Mouse (Mus musculus) retina, postnatal 1 day (tissue): ENCODE results near the gene Defb25.
"Not testable (repeated sequence)": the region's sequence is repeated elsewhere in the genome, so short reads cannot be mapped to it uniquely, and the experiment has no call there.

Experiments used
- DNase-seq: peaks from one replicate; pipeline ENCODE4 v3.0.0-alpha.2; 2012

The Defb25 gene

DNA sequence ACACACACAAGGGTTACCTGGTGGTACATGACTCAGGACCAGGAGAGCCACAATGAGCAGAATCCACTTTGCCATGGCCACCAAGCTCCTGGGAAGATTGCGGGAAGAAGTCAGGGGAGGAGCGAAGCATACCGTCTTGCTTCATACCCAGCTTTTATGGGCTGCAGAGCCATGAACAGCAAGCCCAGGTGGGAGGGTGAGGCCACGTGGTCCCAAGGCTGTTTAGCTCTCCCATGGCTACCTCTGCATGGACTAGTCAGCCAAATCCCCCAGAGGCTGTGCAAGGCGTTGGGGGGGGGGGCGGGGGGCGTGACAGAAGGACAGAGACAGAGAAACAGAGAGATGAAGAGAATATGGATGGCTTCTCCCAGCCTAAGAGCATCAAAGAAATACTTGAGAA lies at the start of gene Defb25:
TSS of gene Defb25 (minus strand) at position 101 of the 400 bp plus-strand sequence.
- no peak for DNase-seq

DNA sequence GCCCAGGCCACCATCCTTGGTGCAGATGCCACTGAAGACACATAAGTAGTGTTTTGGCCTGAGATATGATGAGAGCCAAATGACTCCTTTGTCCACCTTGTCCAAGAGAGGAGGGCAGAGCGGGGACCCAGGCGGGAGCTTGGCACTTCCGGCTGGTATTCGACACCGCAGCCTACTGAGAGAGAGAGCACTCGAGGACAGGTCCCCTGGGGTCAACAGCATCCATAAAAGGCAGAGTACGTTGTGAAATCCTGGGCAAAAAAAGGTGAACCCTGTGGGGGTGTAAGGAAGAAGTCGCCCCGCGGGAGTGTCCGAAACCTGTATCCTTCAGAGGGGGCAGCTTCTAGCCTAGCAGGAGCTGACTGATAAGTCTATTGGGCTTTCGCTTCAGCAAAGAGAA lies 49.3 kb upstream of the Defb25 start:
- DNase-seq = no peak

DNA sequence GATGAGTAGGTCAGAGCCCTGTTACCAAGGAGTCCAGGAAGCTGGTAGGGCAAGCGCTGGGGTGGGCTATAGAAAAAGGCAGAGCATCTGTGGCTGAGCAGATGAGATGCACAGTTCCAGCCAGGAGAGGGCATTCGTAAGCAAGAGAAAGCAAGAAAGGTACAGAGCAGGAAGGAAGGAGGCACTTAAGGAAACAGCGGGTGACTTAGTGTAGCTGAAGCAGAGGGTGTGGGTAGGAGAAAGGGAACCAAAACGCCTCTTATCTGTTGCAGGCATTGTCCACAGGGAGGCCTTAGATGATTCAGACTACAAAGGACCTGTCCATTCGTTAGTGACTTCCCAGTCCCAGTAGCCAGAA lies 48.8 kb upstream of the Defb25 start:
- DNase-seq = peak; percentile 54

GRCm38 (mm10) chr2:152670983-152671641 lies 48.3 kb upstream of the Defb25 start:
- no peak for DNase-seq

DNA sequence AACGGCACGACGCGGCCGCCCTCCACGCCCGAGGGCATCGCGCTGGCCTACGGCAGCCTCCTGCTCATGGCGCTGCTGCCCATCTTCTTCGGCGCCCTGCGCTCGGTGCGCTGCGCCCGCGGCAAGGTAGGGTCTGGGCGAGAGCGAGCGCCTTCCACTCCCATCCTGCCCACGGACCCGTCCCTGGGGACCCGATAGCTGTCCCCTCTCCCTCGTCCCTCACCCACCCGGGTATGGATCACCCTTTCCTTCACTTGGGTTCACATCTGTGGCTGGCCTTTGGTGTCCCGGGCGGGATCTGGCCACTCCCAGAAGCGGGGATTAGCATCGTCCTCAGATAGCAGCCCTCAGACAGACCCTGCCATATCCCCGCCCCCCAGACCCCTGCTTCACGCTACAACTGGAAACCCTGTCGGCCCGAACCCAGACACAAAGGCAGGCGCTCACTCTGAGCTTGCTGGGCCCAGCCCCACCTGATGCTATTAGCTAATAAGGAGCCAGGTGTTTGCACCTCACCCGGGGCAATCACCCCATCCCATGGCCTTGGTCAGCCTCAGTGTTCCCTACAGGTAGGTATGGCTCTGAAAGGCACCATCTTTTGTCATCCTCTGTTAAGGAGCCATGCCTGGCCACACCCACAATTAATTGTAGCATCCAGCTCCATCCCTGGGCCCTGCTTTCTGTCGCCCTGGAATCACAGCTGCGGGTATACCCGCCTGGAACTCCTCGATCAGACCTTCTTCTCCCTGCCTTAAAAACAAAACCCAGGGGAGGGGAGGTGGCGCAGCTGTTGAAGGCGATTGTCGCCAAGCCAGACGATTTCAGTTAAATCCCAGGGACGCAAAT lies 47.0 kb upstream of the Defb25 start:
- peak; percentile 66 for DNase-seq

- peak; percentile 96 for DNase-seq
These were observed 46.4 kb upstream of the Defb25 start, which contains the start of gene H13 for GRCm38 (mm10) chr2:152669256-152669638. Gene H13, plus strand, starts transcription at chr2:152669461.

DNA sequence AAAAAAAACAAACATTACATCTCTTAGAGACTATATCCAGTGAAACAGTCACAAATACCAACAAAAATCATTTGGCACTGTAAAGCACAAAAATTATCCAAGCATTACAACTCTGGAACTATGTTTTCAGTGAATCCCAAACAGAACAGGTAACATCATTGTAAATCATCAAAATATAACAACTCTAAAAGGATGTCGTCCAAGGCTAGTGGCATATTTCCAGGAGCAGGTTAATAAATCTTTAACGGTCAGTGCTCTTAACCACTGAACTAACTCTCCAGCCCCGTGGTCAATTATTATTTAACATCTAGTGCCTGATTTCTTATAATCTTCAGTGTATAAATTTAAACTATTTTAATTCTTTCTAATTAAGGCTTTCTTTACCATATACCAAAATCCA lies 43.3 kb upstream of the Defb25 start:
- not testable (repeated sequence) for DNase-seq

DNA sequence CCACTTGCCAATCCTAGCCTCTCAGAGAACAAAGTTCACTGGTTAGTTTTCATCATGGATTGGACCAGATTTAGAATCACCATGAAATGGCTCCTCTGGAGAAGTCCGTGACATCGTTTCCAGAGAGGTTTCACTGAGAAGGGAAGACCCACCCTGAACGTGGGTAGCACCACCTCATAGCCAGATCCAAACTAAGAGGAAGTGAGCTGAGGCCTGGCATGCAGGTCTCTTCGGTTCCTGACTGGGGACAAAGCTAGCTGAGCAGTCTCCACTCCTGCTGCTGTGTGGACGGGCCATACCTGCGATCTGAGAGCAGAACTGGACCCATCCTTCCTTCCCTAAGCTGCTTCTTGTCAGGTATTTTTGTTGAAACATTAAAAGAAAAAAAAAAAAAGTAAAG lies 38.3 kb upstream of the Defb25 start:
- no peak for DNase-seq

DNA sequence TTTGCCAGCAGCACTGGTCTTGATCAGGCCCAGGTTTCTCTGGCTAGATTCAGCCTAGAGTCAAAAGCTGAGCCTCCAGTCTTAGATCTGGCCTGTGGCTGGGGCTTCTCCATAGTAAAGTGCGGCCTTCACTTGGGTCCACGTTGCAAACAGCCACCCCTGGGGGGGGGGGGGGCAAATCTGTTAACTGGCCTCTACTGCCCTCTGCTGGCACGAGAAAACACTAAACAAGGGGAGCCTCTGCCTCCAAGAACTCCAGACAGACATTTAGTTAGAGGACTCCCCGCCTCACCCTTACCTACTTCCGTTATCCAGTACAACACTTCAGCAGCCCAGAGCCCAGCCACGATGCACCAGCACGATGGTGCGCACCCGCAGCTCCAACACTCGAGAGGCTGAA lies 34.5 kb upstream of the Defb25 start:
- peak; percentile 31 for DNase-seq

GRCm38 (mm10) chr2:152653874-152654715 lies 31.2 kb upstream of the Defb25 start:
- DNase-seq = peak; percentile 70

- DNase-seq = no peak
These were observed 30.2 kb upstream of the Defb25 start for GRCm38 (mm10) chr2:152652901-152653620.

GRCm38 (mm10) chr2:152639406-152640113 lies 16.7 kb upstream of the Defb25 start:
- DNase-seq = no peak

DNA sequence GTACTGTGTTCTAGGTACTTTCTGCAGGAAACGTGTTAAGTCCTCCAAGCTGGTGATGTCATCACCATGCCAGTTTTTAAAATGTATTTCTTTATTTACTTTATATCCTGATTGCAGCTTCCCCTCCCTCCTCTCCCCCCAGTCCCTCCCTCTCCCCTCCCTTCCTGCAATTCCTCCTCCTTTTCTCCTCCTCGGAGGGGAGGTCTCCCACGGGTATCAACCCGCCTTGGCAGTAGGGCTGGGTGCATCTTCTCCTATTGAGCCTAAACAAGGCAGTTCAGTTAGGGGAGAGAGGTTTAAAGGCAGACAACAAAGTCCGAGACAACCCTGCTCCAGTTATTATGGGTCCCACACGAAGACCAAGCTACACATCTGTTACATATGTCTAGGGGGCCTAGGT lies 16.0 kb upstream of the Defb25 start:
- no peak for DNase-seq

DNA sequence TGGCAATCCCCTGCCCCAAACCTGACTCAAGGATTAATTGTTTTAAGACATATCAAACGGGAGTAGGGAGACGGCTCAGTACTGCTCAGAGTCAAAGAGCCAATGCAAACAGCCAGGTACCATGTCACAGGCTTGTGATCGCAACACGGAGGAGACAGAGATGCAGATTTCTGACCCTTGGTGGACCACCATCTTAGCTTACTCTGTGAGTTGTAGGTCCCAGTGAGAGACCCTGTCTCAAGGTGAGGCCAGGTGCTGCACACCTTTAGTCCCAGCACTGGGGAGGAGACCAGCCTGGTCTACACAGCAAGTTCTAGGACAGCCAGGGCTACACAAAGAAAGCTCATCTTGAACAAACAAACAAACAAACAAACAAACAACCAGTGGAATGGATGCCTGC lies 14.5 kb upstream of the Defb25 start:
- DNase-seq = no peak

DNA sequence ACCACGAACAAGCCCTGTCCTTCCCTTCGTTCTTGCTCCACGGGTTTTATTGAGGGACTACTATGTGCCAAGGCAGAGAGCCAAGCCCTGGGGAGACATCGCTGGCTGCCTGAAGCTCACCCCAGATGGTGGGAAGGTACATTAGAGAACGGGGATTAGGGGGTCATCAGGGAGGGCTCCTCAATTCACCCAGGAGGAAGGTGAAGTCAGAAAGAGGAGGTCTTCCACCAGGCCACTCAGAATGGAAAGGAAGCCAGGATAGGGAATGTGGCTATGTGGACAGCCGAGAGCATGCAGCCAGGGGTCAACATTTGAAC lies 14.1 kb upstream of the Defb25 start:
- DNase-seq = no peak

GRCm38 (mm10) chr2:152636246-152637005 lies 13.6 kb upstream of the Defb25 start:
- DNase-seq = no peak

DNA sequence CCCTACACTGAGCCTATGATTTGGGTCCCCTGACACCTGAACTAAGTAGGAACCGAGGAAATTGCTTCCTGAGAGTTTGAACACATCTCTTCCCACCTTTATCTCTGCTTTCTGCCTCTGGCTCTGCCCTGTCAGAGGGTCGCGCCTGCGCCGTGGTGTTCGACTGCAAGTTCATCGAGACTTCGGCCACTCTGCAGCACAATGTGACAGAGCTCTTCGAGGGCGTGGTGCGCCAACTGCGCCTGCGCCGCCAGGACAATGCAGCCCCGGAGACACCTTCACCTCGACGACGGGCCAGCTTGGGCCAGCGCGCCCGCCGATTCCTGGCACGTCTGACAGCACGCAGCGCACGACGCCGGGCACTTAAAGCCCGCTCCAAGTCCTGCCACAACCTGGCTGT lies 11.5 kb upstream of the Defb25 start:
- DNase-seq = no peak

DNA sequence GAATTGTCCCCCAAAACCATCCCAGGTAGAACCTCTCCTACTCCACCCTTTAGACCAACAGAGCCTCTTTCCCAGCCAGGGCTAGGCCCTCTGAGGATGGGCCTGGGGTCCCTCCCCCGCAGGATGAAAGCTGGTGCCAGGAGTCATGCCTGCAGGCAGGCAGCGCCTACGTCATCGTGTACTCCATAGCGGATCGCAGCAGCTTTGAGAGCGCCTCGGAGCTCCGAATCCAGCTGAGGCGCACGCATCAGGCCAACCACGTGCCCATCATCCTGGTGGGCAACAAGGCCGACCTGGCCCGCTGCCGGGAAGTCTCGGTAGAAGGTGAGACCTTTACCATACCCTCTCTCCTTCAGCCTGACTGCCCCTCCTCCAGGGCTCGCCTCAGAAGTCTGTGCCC lies 10.5 kb upstream of the Defb25 start:
- peak; percentile 34 for DNase-seq

DNA sequence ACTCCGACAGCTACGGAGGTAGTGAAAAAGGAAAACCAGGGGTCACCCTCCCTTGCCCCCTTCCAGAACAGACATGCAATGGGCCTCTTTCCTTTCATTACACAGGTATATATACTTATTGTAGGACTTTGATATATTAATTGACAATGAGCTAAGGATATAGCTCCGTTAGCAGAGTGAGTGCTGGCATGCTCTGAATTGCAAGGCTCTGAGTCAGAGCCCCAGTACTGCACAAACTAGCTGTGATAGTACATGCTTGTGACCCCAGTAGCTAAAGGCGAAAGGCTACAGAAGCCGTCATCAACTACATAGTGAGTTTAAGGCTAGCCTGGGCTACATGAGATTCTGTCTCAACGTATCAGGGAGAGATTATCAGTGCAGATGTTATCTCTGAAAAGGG lies 7.1 kb upstream of the Defb25 start:
- no peak for DNase-seq

GRCm38 (mm10) chr2:152629239-152629638 lies 6.4 kb upstream of the Defb25 start:
- DNase-seq = no peak

- no peak for DNase-seq
These were observed 5.2 kb upstream of the Defb25 start for GRCm38 (mm10) chr2:152628066-152628465.
